Comparison of ENCODE assay signal across 14 mouse cellular contexts in genomic region chr5:90999942-91000341, GRCm38 (mm10). TPM values are rescaled to one million over a fixed set of nuclear protein-coding genes. Genes with fewer than 3 reads are reported as not detected.
"Had no signal": no experiment of that assay in that cellular context is flagged by ENCODE, and none has a peak within 500 bp of the region (broad histone marks: within the 10 kb centered on the region; RNA-seq: fewer than 3 reads in every experiment).

No protein-coding gene starts in this region.

- DNase-seq: lung, adult 18-20 months; lung, embryonic 14.5 days; lung, postnatal 10 days; lung, postnatal 4 days; midbrain, embryonic 14.5 days; right cerebral cortex, postnatal 14 days; thymus, adult 2 months; thymus, postnatal 25 days; thymus, postnatal 4 days had no signal

- ATAC-seq: midbrain, embryonic 16.5 days had no signal

RNA-seq across cellular contexts. Expression of gene Epgn, which starts 27.3 kb away (rescaled TPM):
- total RNA-seq: megakaryocyte-erythroid progenitor cell, adult 5-6 weeks had no signal
- polyA plus RNA-seq: liver, embryonic 16.5 days; lung, embryonic 14.5 days; neural tube, embryonic 15.5 days; spleen, adult 2 months had no signal
